Mouse (Mus musculus) intestine, embryonic 16.5 days (tissue): ENCODE measurements at regions not wholly inside any gene's neighbourhood (a gene's known extent, or its start where the extent isn't known, plus 50 kb on each side); places are given as distances from the start of the nearest gene placed in this dataset.

Source experiments
- ATAC-seq: fragments of 200-750 bp; cut with Nextera tagmentation; 2 replicates; pipeline ENCODE4 v1.8.0; 2017; ENCODE audit warnings: moderate TSS enrichment, moderate library complexity
- H3K27ac ChIP-seq: fragments of 300-500 bp; sonication (generic); 2 replicates; pipeline ENCODE4 v1.5.1; 2014; ENCODE audit warnings: mild to moderate bottlenecking, low read length
- H3K27me3 ChIP-seq: fragments of 300-500 bp; sonication (generic); replicated peaks from 2 replicates; pipeline ENCODE4 v1.6.1; 2014; ENCODE audit warnings: low read length, control low read depth, mixed read lengths; ENCODE audit not compliant: control insufficient read depth, insufficient read depth
- H3K36me3 ChIP-seq: fragments of 300-500 bp; sonication (generic); 2 replicates; pipeline ENCODE4 v1.6.1; 2014; ENCODE audit warnings: low read length, control low read depth; ENCODE audit not compliant: control insufficient read depth, insufficient read depth
- H3K4me1 ChIP-seq: fragments of 300-500 bp; sonication (generic); 2 replicates; pipeline ENCODE4 v1.6.1; 2014; ENCODE audit warnings: low read length, control low read depth, mixed read lengths; ENCODE audit not compliant: control insufficient read depth, insufficient read depth
- H3K4me2 ChIP-seq: fragments of 300-500 bp; sonication (generic); 2 replicates; pipeline ENCODE4 v1.6.1; 2014; ENCODE audit warnings: low read depth, low read length, control low read depth
- H3K4me3 ChIP-seq: fragments of 300-500 bp; sonication (generic); 2 replicates; pipeline ENCODE4 v1.5.1; 2014; ENCODE audit warnings: mild to moderate bottlenecking, low read length
- H3K9ac ChIP-seq: fragments of 300-500 bp; sonication (generic); 2 replicates; pipeline ENCODE4 v1.6.1; 2014; ENCODE audit warnings: low read depth, low read length
- H3K9me3 ChIP-seq: fragments of 300-500 bp; sonication (generic); 2 replicates; pipeline ENCODE4 v1.6.1; 2016; ENCODE audit warnings: low read length, control low read depth; ENCODE audit not compliant: control insufficient read depth
- WGBS: fragments of 180-500 bp; shearing (Covaris S2); extraction: QIAGEN DNeasy Blood & Tissue Kit; methylation state at CpG from one replicate; pipeline ENCODE4 v1.1.7; 2014; 5-methylcytosine and 5-hydroxymethylcytosine counted together
- microRNA counts: library from miRNA; unstranded; fragments of <30 nt; microRNA quantifications from one replicate; lab custom pipeline; 2016
- microRNA-seq: library from miRNA; unstranded; fragments of <30 nt; microRNA quantifications from one replicate; pipeline ENCODE4, GENCODE M21; 2016

GRCm38 (mm10) chr6:31333228-31333922, 65.2 kb upstream of the Mkln1 start:
- H3K9ac ChIP-seq = no peak overlapping the region
- no peak for ATAC-seq
- no peaks in the 10 kb centered on the region for H3K36me3 ChIP-seq
- no peak overlapping the region for H3K4me3 ChIP-seq
- no peak overlapping the region for H3K27ac ChIP-seq
- no peaks in the 10 kb centered on the region for H3K4me1 ChIP-seq
- 76% methylated on average over 16 of the region's 16 CpGs for WGBS
- H3K27me3 ChIP-seq = no peaks in the 10 kb centered on the region
- H3K4me2 ChIP-seq = no peak overlapping the region
- H3K9me3 ChIP-seq = no peaks in the 10 kb centered on the region

DNA sequence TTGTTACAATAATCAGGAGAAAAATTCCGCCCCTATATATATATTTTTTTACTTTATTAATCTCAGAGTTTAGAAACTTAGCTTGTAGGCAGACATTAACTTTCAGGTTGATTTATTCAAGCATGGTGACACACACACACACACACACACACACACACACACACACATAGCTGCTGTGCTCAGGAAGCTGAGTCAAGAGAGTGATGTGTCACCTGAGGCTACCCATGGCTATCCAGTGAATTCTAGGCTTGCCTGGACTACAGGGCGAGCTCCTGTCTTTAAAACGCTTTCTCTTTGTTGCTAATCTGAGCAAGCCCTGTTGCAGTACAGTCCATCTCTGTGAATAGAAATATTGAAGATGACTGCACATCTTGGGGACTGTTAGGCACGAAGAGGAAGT, 64.4 kb upstream of the Mkln1 start:
- no peak overlapping the region for H3K27ac ChIP-seq
- H3K4me3 ChIP-seq = no peak overlapping the region
- H3K9ac ChIP-seq = no peak overlapping the region
- no peaks in the 10 kb centered on the region for H3K4me1 ChIP-seq
- no peak for ATAC-seq
- H3K27me3 ChIP-seq = no peaks in the 10 kb centered on the region
- 78% methylated on average over 4 of the region's 4 CpGs for WGBS
- H3K36me3 ChIP-seq = no peaks in the 10 kb centered on the region
- H3K4me2 ChIP-seq = no peak overlapping the region
- H3K9me3 ChIP-seq = no peaks in the 10 kb centered on the region

DNA sequence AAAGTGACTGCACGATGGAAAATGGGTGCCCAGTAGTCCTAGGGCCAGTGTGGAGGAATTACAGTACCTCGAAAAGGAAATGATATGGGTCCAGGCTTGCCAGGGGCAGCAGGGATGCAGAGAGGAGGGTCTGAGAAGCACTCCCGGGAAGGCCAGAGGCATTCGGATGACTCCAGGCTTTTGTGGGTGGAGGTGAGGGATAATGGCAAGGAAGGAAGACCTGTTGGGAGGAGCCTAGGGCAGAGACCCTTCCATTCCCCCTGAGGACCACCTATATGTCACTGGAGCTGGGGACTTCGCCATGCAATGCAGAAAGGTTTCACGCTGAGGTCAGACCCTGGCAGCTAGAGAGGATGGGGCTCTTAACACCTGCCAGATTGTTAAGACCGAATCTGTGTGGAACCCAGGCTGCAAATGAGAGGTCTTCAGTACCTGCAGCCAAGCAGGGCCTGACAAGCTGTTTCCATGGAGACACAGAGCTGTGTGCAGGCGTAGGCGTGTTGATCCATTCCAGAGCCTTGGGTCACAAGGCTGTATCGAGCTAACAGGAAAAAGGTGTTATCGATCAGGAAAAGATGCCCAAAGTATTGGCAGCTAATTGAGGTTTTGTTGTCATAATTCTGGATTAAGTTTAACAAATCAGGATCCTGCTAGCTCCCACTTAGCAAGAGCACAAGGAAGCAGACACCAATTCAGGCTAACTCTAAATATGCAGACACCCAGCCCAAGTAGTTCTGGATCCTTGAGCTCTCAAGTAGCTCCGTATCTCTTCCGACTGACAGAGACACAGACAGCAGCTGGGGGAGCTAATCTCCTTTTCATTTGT, 59.2 kb upstream of the Mkln1 start:
- WGBS = 43% methylated on average over 13 of the region's 13 CpGs
- Histone ChIP-seq H3K9ac (no peak overlapping the region), H3K4me1 (no peaks in the 10 kb centered on the region), H3K9me3 (no peaks in the 10 kb centered on the region), H3K27me3 (no peaks in the 10 kb centered on the region), H3K36me3 (no peaks in the 10 kb centered on the region), H3K4me2 (no peak overlapping the region), H3K27ac (no peak overlapping the region), H3K4me3 (no peak overlapping the region)
- no peak for ATAC-seq

DNA sequence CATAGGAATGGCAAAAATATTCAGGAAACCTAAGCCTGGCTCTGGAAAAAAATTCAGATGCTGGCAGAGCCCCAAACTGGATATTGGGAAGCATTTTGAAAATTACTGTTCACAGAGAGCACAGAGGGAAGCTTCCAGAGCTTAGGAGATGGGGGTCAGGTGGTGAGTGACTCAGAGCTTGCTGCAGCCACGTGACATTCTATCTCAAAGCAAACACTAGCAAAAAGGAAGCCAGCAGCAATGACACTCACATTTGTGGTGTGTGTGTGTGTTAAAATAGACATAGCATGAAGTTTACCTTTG, 58.6 kb upstream of the Mkln1 start:
- Histone ChIP-seq H3K4me1 (no peaks in the 10 kb centered on the region), H3K27me3 (no peaks in the 10 kb centered on the region), H3K27ac (no peak overlapping the region), H3K9me3 (no peaks in the 10 kb centered on the region), H3K4me3 (no peak overlapping the region), H3K4me2 (no peak overlapping the region), H3K36me3 (no peaks in the 10 kb centered on the region), H3K9ac (no peak overlapping the region)
- no peak for ATAC-seq
- 17% methylated on average over 1 of the region's 1 CpGs for WGBS

GRCm38 (mm10) chr6:31345366-31346084, 53.0 kb upstream of the Mkln1 start:
- Histone ChIP-seq H3K27me3 (no peaks in the 10 kb centered on the region), H3K9ac (no peak overlapping the region), H3K9me3 (no peaks in the 10 kb centered on the region), H3K4me2 (no peak overlapping the region), H3K4me3 (no peak overlapping the region), H3K27ac (no peak overlapping the region), H3K4me1 (no peaks in the 10 kb centered on the region), H3K36me3 (no peaks in the 10 kb centered on the region)
- 60% methylated on average over 10 of the region's 10 CpGs for WGBS
- ATAC-seq = no peak

- ATAC-seq = no peak
- Histone ChIP-seq H3K4me1 (no peaks in the 10 kb centered on the region), H3K27ac (no peak overlapping the region), H3K4me3 (no peak overlapping the region), H3K27me3 (no peaks in the 10 kb centered on the region), H3K36me3 (no peaks in the 10 kb centered on the region), H3K9ac (no peak overlapping the region), H3K4me2 (no peak overlapping the region), H3K9me3 (no peaks in the 10 kb centered on the region)
- 100% methylated on average over 4 of the region's 4 CpGs for WGBS
Observed at GRCm38 (mm10) chr6:31348333-31348732, 50.2 kb upstream of the Mkln1 start.

MicroRNAs in the stretch of these regions (microRNA counts, 519-probe panel; counts per million panel counts)
- 2,719 counts per million, percentile 67 among the panel's probes with 10 or more counts for microRNA mmu-miR-29a (lab: Ali Mortazavi, UCI)

Small RNA genes in the stretch of these regions (microRNA-seq; reads per million reads assigned to microRNA genes)
- gene Mir29a = 132 reads per million, percentile 52 among the genes with 10 or more reads in this experiment
- gene Mir29b-1 = 0.91 reads per million
